Mouse (Mus musculus): ENCODE data around the gene Elp5. TPM values are rescaled to one million over a fixed set of nuclear protein-coding genes. Genes with fewer than 3 reads are reported as not detected.
A peak's percentile ranks its signal among the peaks of the same experiment; 100 is the strongest.
"Not testable (repeated sequence)": the region's sequence is repeated elsewhere in the genome, so short reads cannot be mapped to it uniquely, and the experiment has no call there.

Gene Elp5
- polyA plus RNA-seq, 1 experiment from 2014 or later, result 57.7 TPM

- Histone ChIP-seq H3K9ac (ENCODE audit: low read depth, low read length) (no peak overlapping the region), H3K4me1 (replicated peaks; ENCODE audit: control insufficient read depth, insufficient read depth, low read length) (0 out of 2 replicates have a peak, but pooled peaks cover 8% of the 10 kb centered on the region)
- WGBS, result 60% methylated on average over 7 of the region's 7 CpGs
Measured at GRCm38 (mm10) chr11:70017199-70017767, 35.0 kb upstream of the Elp5 start.

GRCm38 (mm10) chr11:70016669-70017068 is 34.4 kb upstream of the Elp5 start, which contains the start of gene Dlg4:
Dlg4 (plus strand) TSS chr11:70016942.
- Histone ChIP-seq H3K4me1 (replicated peaks; ENCODE audit: control insufficient read depth, insufficient read depth, low read length) (0 out of 2 replicates have a peak, but pooled peaks cover 8% of the 10 kb centered on the region), H3K9me3 (ENCODE audit: control insufficient read depth) (no peaks in the 10 kb centered on the region), H3K36me3 (ENCODE audit: control insufficient read depth, insufficient read depth) (peaks cover 23% of the 10 kb centered on the region), H3K4me2 (replicated peaks; ENCODE audit: low read depth) (peak within 1 kb of the TSS; percentile 58; the same call in 1 of the 2 replicates), H3K9ac (ENCODE audit: low read depth, low read length) (no peak within 1 kb of the TSS), H3K4me3 (ENCODE audit: low read depth, low read length) (no peak within 1 kb of the TSS), H3K27ac (ENCODE audit: low read depth, low read length) (no peak within 1 kb of the TSS), H3K27me3 (replicated peaks; ENCODE audit: control insufficient read depth, insufficient read depth, low read length) (no peaks in the 10 kb centered on the region)
- WGBS, result 78% methylated on average over 3 of the region's 3 CpGs
- TF ChIP-seq CTCF (IDR thresholded peaks at IDR 0.05; ENCODE audit: low read depth), result no peak
- ATAC-seq, result no peak

More at GRCm38 (mm10) chr11:70017199-70017767, 35.0 kb upstream of the Elp5 start:
- Histone ChIP-seq H3K4me3 (ENCODE audit: low read depth, low read length) (no peak overlapping the region), H3K4me2 (replicated peaks; ENCODE audit: low read depth) (0 out of 2 replicates have a peak overlapping the region, but pooled peaks have one; percentile 58), H3K27me3 (replicated peaks; ENCODE audit: control insufficient read depth, insufficient read depth, low read length) (no peaks in the 10 kb centered on the region), H3K9me3 (ENCODE audit: control insufficient read depth) (no peaks in the 10 kb centered on the region), H3K27ac (ENCODE audit: low read depth, low read length) (no peak overlapping the region), H3K36me3 (ENCODE audit: control insufficient read depth, insufficient read depth) (peaks cover 16% of the 10 kb centered on the region)
- no peak for TF ChIP-seq CTCF (IDR thresholded peaks at IDR 0.05; ENCODE audit: low read depth)
- no peak for ATAC-seq

- 78% methylated on average over 2 of the region's 2 CpGs for WGBS
- H3K4me1 ChIP-seq (replicated peaks; ENCODE audit: control insufficient read depth, insufficient read depth, low read length); H3K9ac ChIP-seq (ENCODE audit: low read depth, low read length); H3K27me3 ChIP-seq (replicated peaks; ENCODE audit: control insufficient read depth, insufficient read depth, low read length); H3K4me2 ChIP-seq (replicated peaks; ENCODE audit: low read depth); H3K27ac ChIP-seq (ENCODE audit: low read depth, low read length); ATAC-seq; H3K9me3 ChIP-seq (ENCODE audit: control insufficient read depth); H3K4me3 ChIP-seq (ENCODE audit: low read depth, low read length): not testable (repeated sequence)
- H3K36me3 ChIP-seq (ENCODE audit: control insufficient read depth, insufficient read depth), result peaks cover 28% of the 10 kb centered on the region
Measured at GRCm38 (mm10) chr11:70016177-70016576, 33.9 kb upstream of the Elp5 start.

- TF ChIP-seq CTCF (IDR thresholded peaks at IDR 0.05; ENCODE audit: low read depth), result no peak
- Histone ChIP-seq H3K27me3 (replicated peaks; ENCODE audit: control insufficient read depth, insufficient read depth, low read length) (no peaks in the 10 kb centered on the region), H3K9ac (ENCODE audit: low read depth, low read length) (no peak overlapping the region), H3K4me1 (replicated peaks; ENCODE audit: control insufficient read depth, insufficient read depth, low read length) (0 out of 2 replicates have a peak, but pooled peaks cover 8% of the 10 kb centered on the region), H3K36me3 (ENCODE audit: control insufficient read depth, insufficient read depth) (peaks cover 33% of the 10 kb centered on the region), H3K4me2 (replicated peaks; ENCODE audit: low read depth) (peak overlapping the region; percentile 79), H3K9me3 (ENCODE audit: control insufficient read depth) (no peaks in the 10 kb centered on the region), H3K4me3 (ENCODE audit: low read depth, low read length) (peak overlapping the region; percentile 69; the same call in 1 of the 2 replicates), H3K27ac (ENCODE audit: low read depth, low read length) (no peak overlapping the region)
- no peak for ATAC-seq
- 59% methylated on average over 6 of the region's 6 CpGs for WGBS
Measured at GRCm38 (mm10) chr11:70015677-70016076, 33.4 kb upstream of the Elp5 start.

GRCm38 (mm10) chr11:70014880-70015558 is 32.7 kb upstream of the Elp5 start, which contains the start of gene Acadvl:
Acadvl (minus strand) TSS chr11:70015411.
- peak within 1 kb of the TSS; percentile 79 for H3K9ac ChIP-seq (ENCODE audit: low read depth, low read length)
- peaks cover 39% of the 10 kb centered on the region for H3K36me3 ChIP-seq (ENCODE audit: control insufficient read depth, insufficient read depth)
- H3K4me2 ChIP-seq (replicated peaks; ENCODE audit: low read depth), result peak within 1 kb of the TSS; percentile 79
- no peaks in the 10 kb centered on the region for H3K27me3 ChIP-seq (replicated peaks; ENCODE audit: control insufficient read depth, insufficient read depth, low read length)
- ATAC-seq, result peak; percentile 80
- no peaks in the 10 kb centered on the region for H3K9me3 ChIP-seq (ENCODE audit: control insufficient read depth)
- under 1% methylated on average over 35 of the region's 35 CpGs for WGBS
- peak within 1 kb of the TSS; percentile 69 for H3K4me3 ChIP-seq (ENCODE audit: low read depth, low read length)
- peak; percentile 69 for TF ChIP-seq CTCF (IDR thresholded peaks at IDR 0.05; ENCODE audit: low read depth)
- 0 out of 2 replicates have a peak, but pooled peaks cover 8% of the 10 kb centered on the region for H3K4me1 ChIP-seq (replicated peaks; ENCODE audit: control insufficient read depth, insufficient read depth, low read length)
- peak within 1 kb of the TSS; percentile 82 for H3K27ac ChIP-seq (ENCODE audit: low read depth, low read length)

- Histone ChIP-seq H3K4me1 (replicated peaks; ENCODE audit: control insufficient read depth, insufficient read depth, low read length) (0 out of 2 replicates have a peak, but pooled peaks cover 8% of the 10 kb centered on the region), H3K27ac (ENCODE audit: low read depth, low read length) (no peak overlapping the region), H3K4me3 (ENCODE audit: low read depth, low read length) (no peak overlapping the region), H3K27me3 (replicated peaks; ENCODE audit: control insufficient read depth, insufficient read depth, low read length) (no peaks in the 10 kb centered on the region), H3K9ac (ENCODE audit: low read depth, low read length) (no peak overlapping the region), H3K9me3 (ENCODE audit: control insufficient read depth) (no peaks in the 10 kb centered on the region), H3K36me3 (ENCODE audit: control insufficient read depth, insufficient read depth) (peaks cover 49% of the 10 kb centered on the region), H3K4me2 (replicated peaks; ENCODE audit: low read depth) (peak overlapping the region; percentile 79)
- TF ChIP-seq CTCF (IDR thresholded peaks at IDR 0.05; ENCODE audit: low read depth), result no peak
- 64% methylated on average over 5 of the region's 5 CpGs for WGBS
- no peak for ATAC-seq
Measured at GRCm38 (mm10) chr11:70014051-70014450, 31.7 kb upstream of the Elp5 start.

All from intestine, postnatal 0 days (tissue).